Mouse (Mus musculus) midbrain, embryonic 13.5 days (tissue): Measurements from ENCODE around the gene Adamts13. TPM values are rescaled to one million over a fixed set of nuclear protein-coding genes. Genes with fewer than 3 reads are reported as not detected.
A peak's percentile ranks its signal among the peaks of the same experiment; 100 is the strongest.

Source experiments
- ATAC-seq: fragments of 200-750 bp; cut with Nextera tagmentation; 2 replicates; pipeline ENCODE4 v1.8.0; 2017; ENCODE audit warnings: mild to moderate bottlenecking, moderate TSS enrichment, moderate library complexity
- H3K27ac ChIP-seq: fragments of 300-500 bp; sonication (generic); 2 replicates; pipeline ENCODE4 v1.5.1; 2015; ENCODE audit warnings: inconsistent platforms, mild to moderate bottlenecking, moderate library complexity
- H3K27me3 ChIP-seq: fragments of 300-500 bp; sonication (generic); 2 replicates; pipeline ENCODE4 v1.6.1; 2015; ENCODE audit warnings: mild to moderate bottlenecking, inconsistent platforms
- H3K36me3 ChIP-seq: fragments of 300-500 bp; sonication (generic); 2 replicates; pipeline ENCODE4 v1.6.1; 2015; ENCODE audit warnings: mild to moderate bottlenecking, inconsistent platforms
- H3K4me1 ChIP-seq: fragments of 300-500 bp; sonication (generic); replicated peaks from 2 replicates; pipeline ENCODE4 v1.6.1; 2015; ENCODE audit warnings: inconsistent platforms
- H3K4me2 ChIP-seq: fragments of 300-500 bp; sonication (generic); replicated peaks from 2 replicates; pipeline ENCODE4 v1.6.1; 2015; ENCODE audit warnings: moderate library complexity, mild to moderate bottlenecking, inconsistent platforms
- H3K4me3 ChIP-seq: fragments of 300-500 bp; sonication (generic); replicated peaks from 2 replicates; pipeline ENCODE4 v1.5.1; 2015; ENCODE audit warnings: mild to moderate bottlenecking, inconsistent platforms
- H3K9ac ChIP-seq: fragments of 300-500 bp; sonication (generic); replicated peaks from 2 replicates; pipeline ENCODE4 v1.6.1; 2015; ENCODE audit warnings: mild to moderate bottlenecking, inconsistent platforms
- H3K9me3 ChIP-seq: fragments of 300-500 bp; sonication (generic); 2 replicates; pipeline ENCODE4 v1.6.1; 2016; ENCODE audit warnings: mild to moderate bottlenecking, inconsistent platforms
- WGBS: fragments of 180-500 bp; shearing (Covaris S2); methylation state at CpG from one replicate; pipeline ENCODE4 v1.1.7; 2015; 5-methylcytosine and 5-hydroxymethylcytosine counted together
- polyA plus RNA-seq: library from polyadenylated mRNA; unstranded; fragments of >200 nt; fragmentation: Nextera tagmentation; extraction: Ambion mirVana; gene quantifications from 2 replicates; pipeline ENCODE4 v1.2.1, GENCODE M21; 2015

Gene Adamts13
- polyA plus RNA-seq, 1 experiment from 2014 or later: not detected

DNA sequence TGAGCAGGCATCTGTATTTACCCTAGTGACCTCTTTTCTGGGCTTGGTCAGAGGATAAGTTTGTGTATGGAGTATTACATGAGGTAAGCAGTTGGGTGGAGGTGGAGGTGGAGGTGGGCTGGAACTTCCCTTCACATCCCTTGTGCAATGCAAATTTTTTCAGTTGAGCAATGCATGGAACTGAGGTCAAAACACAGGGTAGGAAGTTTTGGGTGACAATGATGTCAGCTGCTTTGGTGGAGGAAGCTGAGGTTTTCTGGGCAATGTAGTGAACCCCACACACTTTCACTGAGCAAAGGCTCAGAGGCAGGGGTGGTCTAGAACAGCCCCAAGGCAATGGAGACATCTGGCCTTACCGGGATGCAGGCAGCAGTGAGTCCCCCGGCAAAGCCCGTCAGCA, 52.3 kb downstream of the Adamts13 start:
- WGBS: 84% methylated on average over 3 of the region's 3 CpGs
- Histone ChIP-seq H3K4me1 (peaks cover 13% of the 10 kb centered on the region), H3K27me3 (peaks cover 18% of the 10 kb centered on the region; the same call in 1 of the 2 replicates), H3K27ac (no peak overlapping the region), H3K4me3 (no peak overlapping the region), H3K9ac (no peak overlapping the region), H3K4me2 (no peak overlapping the region), H3K9me3 (no peaks in the 10 kb centered on the region), H3K36me3 (peaks cover under 1% of the 10 kb centered on the region; the same call in 1 of the 2 replicates)
- ATAC-seq: no peak

DNA sequence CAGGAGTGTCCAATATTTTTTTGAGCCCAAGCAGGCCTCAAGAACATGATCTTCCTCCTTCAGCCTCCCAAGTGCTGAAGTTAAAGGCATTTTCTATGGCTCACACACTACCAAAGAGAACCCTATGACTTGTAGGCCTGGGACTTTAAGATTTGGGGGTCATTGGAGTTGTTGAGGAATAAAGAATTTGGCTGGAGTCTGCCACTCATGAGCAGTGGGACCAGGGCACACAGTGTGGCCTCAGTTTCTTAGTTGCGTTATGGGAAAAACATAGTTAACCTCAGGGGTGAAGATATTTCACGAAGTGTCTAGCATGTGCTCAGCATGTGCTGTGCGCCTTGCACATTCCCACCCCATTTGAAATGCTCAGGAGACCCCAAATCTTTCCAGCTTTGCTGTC, 53.1 kb downstream of the Adamts13 start:
- peaks cover 13% of the 10 kb centered on the region for H3K4me1 ChIP-seq
- WGBS: 91% methylated on average over 3 of the region's 3 CpGs
- H3K9ac ChIP-seq: no peak overlapping the region
- no peak overlapping the region for H3K4me2 ChIP-seq
- no peaks in the 10 kb centered on the region for H3K9me3 ChIP-seq
- ATAC-seq: no peak
- no peak overlapping the region for H3K27ac ChIP-seq
- H3K36me3 ChIP-seq: no peaks in the 10 kb centered on the region
- H3K4me3 ChIP-seq: no peak overlapping the region
- peaks cover 18% of the 10 kb centered on the region; the same call in 1 of the 2 replicates for H3K27me3 ChIP-seq

DNA sequence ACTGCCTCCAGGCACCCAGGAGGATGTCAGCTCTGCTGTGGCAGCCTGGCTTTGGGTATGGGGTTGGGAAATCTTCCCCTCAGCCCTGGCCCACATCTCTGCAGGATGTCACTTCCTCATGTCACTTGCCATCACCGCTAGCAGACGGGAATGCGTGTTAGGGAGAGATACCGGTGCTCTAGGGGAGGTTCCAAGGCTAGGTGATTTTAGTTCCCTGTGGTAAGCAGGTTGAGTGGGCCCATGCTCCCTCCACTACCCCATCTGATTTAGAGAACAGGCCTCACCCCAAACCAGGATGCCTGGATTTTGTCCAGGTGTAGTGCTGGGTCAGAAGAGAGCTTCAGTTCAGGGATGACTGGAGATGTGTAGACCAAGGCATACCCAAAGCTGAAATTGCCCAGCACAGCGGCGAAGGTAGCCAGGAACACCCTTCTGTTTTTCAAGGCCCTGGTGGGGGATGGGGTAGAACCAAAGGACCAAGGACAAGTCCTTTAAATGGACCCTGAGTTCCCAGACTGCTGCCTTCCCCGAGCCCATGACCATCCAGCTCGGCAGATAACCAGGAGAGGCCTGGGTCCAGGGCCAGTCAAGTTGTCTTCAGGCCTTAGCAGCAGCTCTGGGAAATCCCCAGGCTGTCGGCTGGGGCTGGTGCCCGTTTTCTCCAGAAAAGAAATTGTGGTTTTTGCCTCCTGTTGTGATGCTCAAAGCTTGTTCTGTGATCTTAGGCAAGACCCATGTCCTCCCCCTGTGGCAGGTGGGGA, 53.8 kb downstream of the Adamts13 start:
- no peak for ATAC-seq
- Histone ChIP-seq H3K4me1 (peaks cover 13% of the 10 kb centered on the region), H3K4me2 (peak overlapping the region; percentile 57), H3K36me3 (no peaks in the 10 kb centered on the region), H3K9ac (peak overlapping the region; percentile 54), H3K9me3 (no peaks in the 10 kb centered on the region), H3K4me3 (peak overlapping the region; percentile 40), H3K27ac (peak overlapping the region; percentile 41; the same call in 1 of the 2 replicates), H3K27me3 (peaks cover 18% of the 10 kb centered on the region; the same call in 1 of the 2 replicates)
- WGBS: 75% methylated on average over 10 of the region's 10 CpGs

DNA sequence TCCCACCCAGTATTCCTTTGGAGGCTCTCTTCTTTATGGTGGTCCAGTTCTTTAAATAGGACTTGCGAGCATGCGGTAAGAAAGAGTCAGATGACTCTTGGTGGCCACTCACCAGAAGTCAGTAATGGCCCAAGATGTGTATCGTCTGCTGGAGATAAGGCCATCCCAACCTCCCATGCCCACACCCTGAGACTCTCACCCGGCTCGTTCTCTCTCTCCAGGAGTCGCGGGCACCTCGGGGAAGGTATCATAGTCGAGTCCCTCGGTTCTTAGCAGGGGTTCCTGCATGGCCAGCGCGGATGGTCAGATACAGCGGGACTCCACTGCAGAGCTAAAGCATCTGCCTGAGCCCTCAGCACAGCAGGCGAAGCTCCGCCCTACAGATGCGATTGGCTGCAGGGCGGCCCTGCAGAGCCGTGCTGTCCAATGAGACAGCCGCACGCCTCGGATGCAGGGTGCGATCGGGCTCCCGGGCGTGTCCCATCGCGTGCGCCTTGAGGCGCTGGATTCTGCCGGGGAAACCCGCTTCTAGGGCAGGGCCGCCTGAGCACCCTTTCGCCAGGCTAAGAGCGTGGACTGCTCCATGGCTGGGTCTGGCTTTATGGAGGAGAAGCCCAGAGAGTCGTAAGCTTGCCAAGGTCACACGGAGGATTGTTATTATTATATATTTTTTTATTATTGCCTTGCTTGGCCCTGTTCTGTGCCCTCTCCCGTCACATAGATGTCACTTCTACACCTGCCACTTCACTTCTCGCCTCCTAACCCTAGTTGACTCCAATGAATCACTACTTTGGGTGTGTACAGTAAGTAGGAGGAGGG, 54.6 kb downstream of the Adamts13 start, which contains the start of gene Slc2a6:
Slc2a6 (minus strand) TSS at position 381 of the 819 bp plus-strand sequence.
- Histone ChIP-seq H3K4me2 (peak within 1 kb of the TSS; percentile 57), H3K4me3 (peak within 1 kb of the TSS; percentile 40), H3K27ac (peak within 1 kb of the TSS; percentile 41; the same call in 1 of the 2 replicates), H3K4me1 (peaks cover 13% of the 10 kb centered on the region), H3K27me3 (peaks cover 18% of the 10 kb centered on the region; the same call in 1 of the 2 replicates), H3K9ac (peak within 1 kb of the TSS; percentile 54), H3K36me3 (no peaks in the 10 kb centered on the region), H3K9me3 (no peaks in the 10 kb centered on the region)
- 2% methylated on average over 38 of the region's 38 CpGs for WGBS
- ATAC-seq: peak; percentile 100

DNA sequence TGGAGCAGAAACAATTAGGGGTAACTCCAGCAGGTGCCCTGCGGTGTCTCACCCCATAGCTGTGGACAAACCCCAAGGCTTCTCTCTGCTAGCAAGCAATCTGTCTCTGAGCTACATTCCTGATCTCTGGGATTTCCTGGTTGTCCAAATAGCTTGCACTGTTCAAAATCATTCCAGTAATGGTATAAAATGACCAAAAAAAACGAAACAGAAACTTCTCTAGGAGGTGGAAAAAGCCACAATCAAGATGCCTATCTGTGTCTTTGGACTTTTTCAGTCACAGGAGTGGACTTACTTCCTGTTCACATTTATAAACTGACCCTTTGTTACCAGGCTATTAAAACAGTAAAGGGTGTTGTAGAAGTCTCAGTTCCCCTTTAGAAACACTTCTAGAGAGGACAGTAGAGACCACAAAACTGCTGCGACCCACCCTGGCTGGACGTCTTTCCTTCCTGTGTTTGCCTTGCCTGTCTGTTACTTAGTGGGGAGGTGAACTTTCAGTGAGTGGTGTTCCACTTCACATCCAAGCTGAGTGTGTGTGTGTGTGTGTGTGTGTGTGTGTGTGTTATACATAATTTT, 55.3 kb downstream of the Adamts13 start:
- Histone ChIP-seq H3K27me3 (peaks cover 18% of the 10 kb centered on the region; the same call in 1 of the 2 replicates), H3K4me2 (peak overlapping the region; percentile 57), H3K36me3 (no peaks in the 10 kb centered on the region), H3K4me1 (peaks cover 13% of the 10 kb centered on the region), H3K27ac (no peak overlapping the region), H3K9me3 (no peaks in the 10 kb centered on the region), H3K9ac (peak overlapping the region; percentile 54), H3K4me3 (peak overlapping the region; percentile 40)
- ATAC-seq: no peak; the same call in 1 of the 2 replicates
- WGBS: 76% methylated on average over 4 of the region's 4 CpGs

DNA sequence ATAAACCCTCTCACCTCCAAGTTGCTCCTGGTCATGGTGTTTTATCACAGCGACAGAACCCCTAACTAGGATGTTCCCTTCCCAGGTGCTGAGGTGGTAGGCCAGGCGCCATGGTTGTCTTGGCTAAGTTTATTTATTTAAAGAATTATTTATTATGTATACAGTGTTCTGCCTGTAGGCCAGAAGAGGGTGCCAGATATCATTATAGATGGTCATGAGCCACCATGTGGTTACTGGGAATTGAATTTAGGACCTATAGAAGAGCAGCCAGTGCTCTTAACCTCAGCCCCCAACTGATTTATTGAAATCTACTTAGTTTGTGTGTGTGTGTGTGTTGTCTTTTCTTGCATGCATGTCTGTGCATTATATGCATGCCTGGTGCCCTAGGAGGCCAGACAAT, 59.1 kb downstream of the Adamts13 start:
- no peak for ATAC-seq
- Histone ChIP-seq H3K9me3 (no peaks in the 10 kb centered on the region), H3K4me3 (no peak overlapping the region), H3K36me3 (no peaks in the 10 kb centered on the region), H3K4me2 (no peak overlapping the region), H3K27me3 (peaks cover 15% of the 10 kb centered on the region; the same call in 1 of the 2 replicates), H3K4me1 (peaks cover 6% of the 10 kb centered on the region), H3K9ac (no peak overlapping the region), H3K27ac (no peak overlapping the region)
- WGBS: 88% methylated on average over 2 of the region's 2 CpGs

DNA sequence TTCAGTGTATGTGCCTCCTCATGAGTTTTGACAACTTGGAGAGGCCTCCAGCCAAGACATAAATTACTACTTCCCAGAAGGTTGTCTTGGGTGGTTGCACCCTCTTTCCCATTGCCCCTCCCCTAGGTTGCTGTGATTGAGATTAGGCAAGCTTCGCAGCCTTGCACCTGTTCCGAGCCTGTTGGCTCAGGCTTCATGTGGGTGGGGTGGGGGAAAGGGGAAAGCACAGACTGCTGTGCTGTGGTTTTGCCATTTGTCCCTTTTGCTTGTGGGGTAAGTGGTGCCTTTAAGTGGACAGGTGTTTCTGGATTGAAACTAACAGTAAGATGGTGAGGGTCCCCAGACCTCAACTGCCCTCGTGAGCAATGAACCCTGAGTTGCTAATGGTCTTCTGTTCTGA, 62.8 kb downstream of the Adamts13 start:
- Histone ChIP-seq H3K4me3 (no peak overlapping the region), H3K9ac (no peak overlapping the region), H3K27me3 (peaks cover 5% of the 10 kb centered on the region; the same call in 1 of the 2 replicates), H3K9me3 (no peaks in the 10 kb centered on the region), H3K4me2 (no peak overlapping the region), H3K4me1 (no peaks in the 10 kb centered on the region), H3K27ac (no peak overlapping the region), H3K36me3 (no peaks in the 10 kb centered on the region)
- 76% methylated on average over 3 of the region's 3 CpGs for WGBS
- no peak for ATAC-seq

DNA sequence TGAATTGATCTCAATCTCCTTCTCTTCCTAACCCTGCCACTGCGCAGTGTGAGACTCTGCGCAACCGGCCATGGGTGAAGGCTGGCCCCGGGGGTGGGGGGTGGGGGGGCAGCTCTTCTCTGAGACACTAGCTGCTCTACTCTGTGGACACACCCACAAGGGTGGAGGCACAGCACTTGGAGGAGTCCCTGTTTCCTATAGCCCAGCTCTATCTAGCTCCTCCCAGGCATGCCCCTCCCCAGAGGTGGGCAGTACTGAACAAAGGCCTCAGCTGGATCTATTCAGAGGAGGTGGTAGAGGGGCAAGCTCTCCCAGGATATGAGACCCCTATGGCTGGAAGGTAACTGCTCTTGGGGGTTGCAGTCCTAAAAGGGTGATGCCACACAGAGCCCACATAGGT, 63.8 kb downstream of the Adamts13 start:
- no peak for ATAC-seq
- 0 out of 2 replicates have a peak overlapping the region, but pooled peaks have one; percentile 32 for H3K9ac ChIP-seq
- no peaks in the 10 kb centered on the region for H3K9me3 ChIP-seq
- no peaks in the 10 kb centered on the region for H3K4me1 ChIP-seq
- H3K4me2 ChIP-seq: no peak overlapping the region
- no peaks in the 10 kb centered on the region for H3K36me3 ChIP-seq
- H3K4me3 ChIP-seq: no peak overlapping the region
- H3K27me3 ChIP-seq: peaks cover 5% of the 10 kb centered on the region; the same call in 1 of the 2 replicates
- WGBS: 59% methylated on average over 4 of the region's 4 CpGs
- no peak overlapping the region for H3K27ac ChIP-seq

DNA sequence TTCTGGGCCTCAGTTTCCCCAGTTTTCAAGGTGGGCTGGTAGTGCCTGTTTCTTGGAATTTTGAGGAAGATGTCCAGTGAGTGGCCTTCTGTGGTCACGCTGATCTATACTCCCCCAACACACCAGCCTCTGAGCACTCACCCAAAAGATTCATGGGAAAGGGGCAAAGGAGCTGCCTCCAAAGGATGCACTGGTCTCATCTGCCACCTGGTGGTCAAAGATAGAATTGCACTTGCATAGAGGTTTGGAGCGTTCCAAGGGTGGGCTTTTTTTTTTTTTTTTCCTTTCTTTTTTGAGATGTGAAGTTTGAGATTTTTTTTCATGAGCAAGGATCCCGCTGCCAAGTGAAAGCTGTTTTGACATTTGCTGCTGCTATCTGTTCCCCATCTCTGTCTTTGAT, 65.4 kb downstream of the Adamts13 start:
- WGBS: 1% methylated on average over 3 of the region's 3 CpGs
- Histone ChIP-seq H3K27me3 (peaks cover 5% of the 10 kb centered on the region; the same call in 1 of the 2 replicates), H3K4me1 (no peaks in the 10 kb centered on the region), H3K9me3 (no peaks in the 10 kb centered on the region), H3K4me3 (no peak overlapping the region), H3K27ac (no peak overlapping the region), H3K9ac (no peak overlapping the region), H3K36me3 (no peaks in the 10 kb centered on the region), H3K4me2 (no peak overlapping the region)
- ATAC-seq: peak; percentile 69

DNA sequence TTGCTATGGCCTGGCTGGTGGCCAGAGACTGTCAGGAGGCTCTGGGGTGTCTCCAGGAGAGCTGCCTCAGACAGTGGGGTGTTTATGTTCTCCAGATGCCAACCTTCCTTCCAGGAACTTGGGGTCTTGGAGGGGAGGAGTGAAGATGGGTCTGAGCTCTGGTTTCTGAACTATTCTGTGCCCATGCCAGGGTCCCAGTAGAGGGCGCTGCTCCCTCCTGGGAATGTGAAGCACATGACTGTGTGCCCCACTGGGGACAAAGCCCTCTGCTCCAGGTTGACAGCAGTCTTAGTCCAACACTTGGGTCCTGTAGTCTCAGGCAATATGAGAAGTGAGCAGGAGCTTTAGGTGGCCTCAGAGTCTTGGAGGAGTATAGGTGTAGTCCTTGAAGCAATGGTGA, 66.1 kb downstream of the Adamts13 start:
- peaks cover 5% of the 10 kb centered on the region; the same call in 1 of the 2 replicates for H3K27me3 ChIP-seq

DNA sequence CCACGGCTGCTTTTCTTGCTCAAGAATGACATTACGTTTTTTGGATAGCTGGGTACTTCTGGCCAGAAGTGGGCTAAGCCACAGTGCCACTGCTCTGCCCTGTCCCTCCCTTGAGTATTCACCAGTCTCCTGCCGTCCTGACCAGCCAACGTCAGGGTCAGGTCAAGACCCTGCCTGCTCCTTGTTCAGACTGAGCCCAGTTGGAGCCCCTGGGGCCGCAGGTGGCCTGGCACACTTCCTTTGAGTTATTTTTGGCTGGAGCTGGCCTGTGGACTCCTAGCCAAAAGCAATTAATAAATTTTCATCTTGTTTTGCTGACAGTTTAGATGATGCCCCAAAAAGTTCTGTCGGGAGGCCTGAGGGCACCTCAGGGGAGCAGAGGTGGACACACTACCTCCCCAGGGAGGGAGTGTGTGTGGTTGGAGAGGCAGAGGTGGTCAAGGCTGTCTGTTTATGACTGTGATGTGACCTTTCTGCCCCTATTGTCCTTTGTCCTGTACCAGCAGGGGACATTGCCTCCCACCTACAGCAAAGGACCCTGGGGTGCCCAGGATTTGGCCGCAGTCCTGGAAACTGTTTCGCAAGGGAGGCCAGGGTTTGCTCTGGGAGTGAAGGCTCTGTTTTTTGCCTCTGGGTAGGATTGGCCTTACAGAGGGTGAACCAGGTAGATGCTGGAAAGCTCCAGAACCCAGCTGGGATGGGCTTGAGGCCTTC, 69.1 kb downstream of the Adamts13 start:
- H3K4me1 ChIP-seq: no peaks in the 10 kb centered on the region
- no peaks in the 10 kb centered on the region for H3K9me3 ChIP-seq
- H3K27me3 ChIP-seq: peaks cover 20% of the 10 kb centered on the region; the same call in 1 of the 2 replicates
- WGBS: 75% methylated on average over 8 of the region's 8 CpGs
- H3K4me2 ChIP-seq: no peak overlapping the region
- ATAC-seq: no peak
- no peaks in the 10 kb centered on the region for H3K36me3 ChIP-seq
- H3K9ac ChIP-seq: no peak overlapping the region
- H3K4me3 ChIP-seq: no peak overlapping the region
- H3K27ac ChIP-seq: no peak overlapping the region

More for the DNA sequence above, 66.1 kb downstream of the Adamts13 start:
- Histone ChIP-seq H3K36me3 (no peaks in the 10 kb centered on the region), H3K9ac (no peak overlapping the region), H3K9me3 (no peaks in the 10 kb centered on the region), H3K4me2 (no peak overlapping the region), H3K4me3 (no peak overlapping the region), H3K27ac (no peak overlapping the region), H3K4me1 (no peaks in the 10 kb centered on the region)
- ATAC-seq: no peak
- 17% methylated on average over 1 of the region's 1 CpGs for WGBS
